Mouse (Mus musculus): ENCODE results near the gene Spata7.
"Not testable (repeated sequence)": the region's sequence is repeated elsewhere in the genome, so short reads cannot be mapped to it uniquely, and the experiment has no call there.

The Spata7 gene

DNA sequence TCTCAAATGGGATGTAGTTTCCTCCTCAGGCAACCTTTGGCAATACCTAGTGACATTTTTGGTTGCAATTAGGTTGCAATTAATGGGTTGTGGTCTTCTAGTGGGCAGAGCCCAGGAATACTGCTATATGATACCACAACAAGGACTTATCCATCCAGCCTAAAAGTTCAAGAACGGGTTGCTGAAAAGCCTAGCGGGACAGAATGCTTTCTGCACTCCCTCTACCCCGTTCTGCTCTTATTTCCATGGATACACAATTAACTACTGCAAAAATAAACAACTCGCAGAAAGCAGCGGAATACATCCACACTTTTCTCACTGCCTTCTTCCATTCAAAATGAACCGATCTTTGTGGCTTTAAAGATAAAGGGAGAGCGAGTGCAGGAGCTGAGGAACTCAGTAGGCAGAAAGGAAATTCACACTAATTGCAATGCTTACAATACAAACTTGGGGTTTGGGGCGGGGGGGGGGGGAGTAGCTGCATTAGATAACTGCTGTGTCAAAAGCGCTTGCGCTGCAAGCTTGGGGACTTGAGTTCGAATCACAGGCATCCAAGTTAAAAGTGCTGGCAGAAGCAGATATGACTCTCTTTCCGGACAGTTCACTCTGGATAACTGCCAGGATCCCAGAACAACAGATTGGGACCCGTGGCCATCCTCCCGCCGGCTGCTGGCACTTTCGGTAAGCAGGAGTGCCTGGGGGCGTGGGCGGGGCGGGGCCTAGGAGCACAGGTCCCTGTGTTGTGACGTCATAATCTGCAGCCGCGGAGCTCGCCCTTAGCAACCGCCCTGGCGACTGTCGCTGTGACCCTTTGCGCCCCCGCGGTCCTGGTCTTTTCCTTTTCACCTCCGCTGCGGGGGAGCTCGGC is at the start of gene Spata7:
Spata7 (plus strand) TSS at position 766 of the 868 bp plus-strand sequence.
- DNase-seq (ENCODE audit: low read depth, low spot score), result peak; percentile 65

- DNase-seq (ENCODE audit: low read depth, low spot score), result no peak
Observed at GRCm38 (mm10) chr12:98585302-98585701, 42.7 kb upstream of the Spata7 start.

DNA sequence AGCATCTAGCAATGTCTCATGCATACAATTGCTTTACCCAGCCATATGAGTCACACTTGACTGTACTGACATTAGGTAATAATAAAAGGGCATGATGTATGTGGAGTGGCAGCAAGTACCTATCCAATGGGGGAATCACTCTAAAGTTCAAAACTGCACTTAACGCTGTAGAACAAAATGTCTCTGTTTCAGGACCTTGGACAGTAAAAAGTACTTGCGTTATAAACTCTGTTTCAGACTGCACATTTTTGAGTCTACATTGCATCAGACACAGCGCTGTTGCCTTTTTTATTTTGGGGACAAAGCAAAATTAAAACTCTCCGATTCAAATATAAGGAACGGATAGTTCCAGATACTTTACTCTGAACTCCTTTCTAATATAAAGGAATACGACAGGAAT is 39.4 kb upstream of the Spata7 start:
- DNase-seq (ENCODE audit: low read depth, low spot score), result no peak

DNA sequence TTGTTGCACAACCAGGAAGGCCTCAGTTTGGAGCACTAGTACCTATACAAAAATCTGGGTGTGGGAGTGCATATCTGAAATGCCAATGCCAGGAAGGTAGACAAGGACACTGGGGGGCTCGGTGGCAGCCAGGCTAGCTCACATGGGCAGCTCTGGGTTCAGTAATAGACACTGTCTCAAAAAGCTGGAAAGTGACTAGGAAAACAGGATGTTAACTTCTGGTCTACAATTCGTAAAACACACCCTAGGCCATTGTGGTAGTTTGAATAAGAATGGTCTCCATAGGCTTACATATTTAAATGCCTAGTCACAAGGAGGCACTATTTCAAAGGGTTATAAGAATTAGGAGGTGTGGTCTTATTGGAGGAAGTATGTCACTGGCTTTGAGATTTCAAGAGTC is 36.9 kb upstream of the Spata7 start:
- no peak for DNase-seq (ENCODE audit: low read depth, low spot score)

DNA sequence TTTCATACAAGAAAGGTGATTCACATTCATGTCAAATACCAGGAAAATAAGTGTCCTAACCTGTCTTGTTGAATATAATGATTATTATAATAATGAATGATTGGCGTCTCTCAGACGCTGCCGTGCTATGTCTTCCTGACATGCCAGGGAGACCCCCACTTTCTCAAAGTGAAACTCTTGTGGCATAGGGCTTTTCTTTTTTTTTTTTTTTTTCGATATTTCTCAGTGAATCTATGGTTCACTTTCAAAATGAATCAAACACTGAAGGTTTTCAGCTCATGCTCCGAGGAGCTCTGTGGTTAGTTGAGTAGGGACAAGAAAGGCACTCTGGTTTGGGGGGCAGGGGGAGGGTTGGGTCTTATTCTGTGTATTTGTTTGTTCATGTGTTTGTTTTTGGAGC is 27.1 kb upstream of the Spata7 start:
- DNase-seq (ENCODE audit: low read depth, low spot score), result no peak

GRCm38 (mm10) chr12:98602114-98602513 is 25.8 kb upstream of the Spata7 start:
- no peak for DNase-seq (ENCODE audit: low read depth, low spot score)

- no peak for DNase-seq (ENCODE audit: low read depth, low spot score)
Observed at GRCm38 (mm10) chr12:98605264-98605663, 22.7 kb upstream of the Spata7 start.

GRCm38 (mm10) chr12:98606595-98607290 is 21.2 kb upstream of the Spata7 start:
- DNase-seq (ENCODE audit: low read depth, low spot score), result no peak

GRCm38 (mm10) chr12:98610341-98610740 is 17.6 kb upstream of the Spata7 start:
- DNase-seq (ENCODE audit: low read depth, low spot score), result no peak

DNA sequence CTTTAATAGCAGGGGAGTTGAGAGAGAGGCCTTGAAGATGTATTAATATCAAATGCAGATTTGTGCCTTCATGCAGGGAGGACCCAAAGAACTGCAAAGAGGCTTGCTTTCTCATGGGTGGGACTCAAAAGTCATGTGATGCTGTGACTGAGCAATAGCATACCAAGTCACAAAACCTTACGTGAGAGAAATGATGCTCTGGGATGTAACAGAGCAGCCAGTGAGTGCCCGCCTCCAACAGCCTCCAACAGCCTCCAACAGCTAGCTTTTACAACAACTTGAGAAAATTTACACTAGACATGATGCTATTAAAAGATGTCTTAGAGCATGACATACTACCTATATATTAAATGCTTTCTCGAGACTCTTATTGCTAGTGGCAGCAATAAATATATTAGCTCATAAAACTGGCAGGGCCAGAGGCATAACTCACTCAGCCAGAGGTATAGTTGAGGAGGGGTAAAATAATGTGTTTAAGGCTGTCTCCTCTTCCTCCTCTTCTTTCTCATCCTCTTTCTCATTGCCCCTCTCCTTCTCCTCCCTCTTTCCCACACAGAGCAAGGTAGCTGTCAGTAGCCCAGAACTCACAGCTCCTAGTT is 12.9 kb upstream of the Spata7 start:
- no peak for DNase-seq (ENCODE audit: low read depth, low spot score)

GRCm38 (mm10) chr12:98615746-98616145 is 12.2 kb upstream of the Spata7 start:
- no peak for DNase-seq (ENCODE audit: low read depth, low spot score)

DNA sequence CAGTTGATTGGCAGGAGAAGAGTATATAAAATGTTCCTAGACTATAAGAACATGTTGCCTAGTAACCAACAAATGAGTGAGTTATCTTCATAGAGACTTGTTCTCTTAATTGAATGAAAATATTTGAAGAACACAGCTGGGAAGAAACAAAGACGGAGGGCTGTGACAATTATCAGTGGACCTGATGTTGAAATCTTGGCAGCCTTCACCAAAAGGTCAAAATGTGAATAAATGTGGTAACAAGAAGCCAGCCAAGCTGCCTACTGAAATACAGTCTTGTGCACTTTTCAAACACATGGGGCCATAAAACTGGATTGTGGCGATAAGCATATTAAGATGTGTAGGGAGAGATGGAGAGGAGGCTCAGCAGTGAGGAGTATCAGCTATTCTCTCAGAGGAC is 8.5 kb upstream of the Spata7 start:
- no peak for DNase-seq (ENCODE audit: low read depth, low spot score)

DNA sequence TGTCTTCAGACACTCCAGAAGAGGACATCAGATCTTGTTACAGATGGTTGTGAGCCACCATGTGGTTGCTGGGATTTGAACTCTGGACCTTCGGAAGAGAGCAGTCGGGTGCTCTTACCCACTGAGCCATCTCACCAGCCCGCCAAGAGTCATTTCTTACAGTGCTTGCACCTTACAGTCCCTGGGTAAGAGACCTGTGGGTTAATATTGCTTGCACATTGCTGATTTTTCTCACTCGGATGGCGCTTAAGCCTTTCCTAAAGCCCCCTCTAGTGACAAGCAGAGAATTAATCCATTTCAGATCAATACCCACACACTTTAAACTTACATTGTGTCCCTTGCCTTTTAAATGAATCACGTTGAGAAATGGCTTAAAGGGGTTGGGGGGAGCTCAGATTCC is 7.0 kb upstream of the Spata7 start:
- not testable (repeated sequence) for DNase-seq (ENCODE audit: low read depth, low spot score)

DNA sequence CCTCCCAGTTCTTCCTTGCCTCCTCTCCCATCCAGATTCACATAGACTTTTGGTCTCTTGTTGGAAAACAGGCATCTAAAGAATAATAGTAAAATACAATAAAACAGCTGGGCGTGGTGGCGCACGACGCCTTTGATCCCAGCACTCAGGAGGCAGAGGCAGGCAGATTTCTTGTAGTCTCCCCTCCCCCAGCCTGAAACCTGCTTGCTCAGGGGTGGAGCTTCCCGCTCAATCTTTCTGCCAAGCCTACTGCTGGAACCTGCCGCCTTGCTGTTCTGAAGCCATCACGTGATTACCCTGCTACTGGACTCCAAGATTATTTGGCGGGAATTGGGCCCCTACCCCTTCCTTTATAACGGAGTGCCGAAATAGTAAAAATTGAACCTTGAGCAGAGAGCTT is 4.7 kb upstream of the Spata7 start:
- not testable (repeated sequence) for DNase-seq (ENCODE audit: low read depth, low spot score)

DNA sequence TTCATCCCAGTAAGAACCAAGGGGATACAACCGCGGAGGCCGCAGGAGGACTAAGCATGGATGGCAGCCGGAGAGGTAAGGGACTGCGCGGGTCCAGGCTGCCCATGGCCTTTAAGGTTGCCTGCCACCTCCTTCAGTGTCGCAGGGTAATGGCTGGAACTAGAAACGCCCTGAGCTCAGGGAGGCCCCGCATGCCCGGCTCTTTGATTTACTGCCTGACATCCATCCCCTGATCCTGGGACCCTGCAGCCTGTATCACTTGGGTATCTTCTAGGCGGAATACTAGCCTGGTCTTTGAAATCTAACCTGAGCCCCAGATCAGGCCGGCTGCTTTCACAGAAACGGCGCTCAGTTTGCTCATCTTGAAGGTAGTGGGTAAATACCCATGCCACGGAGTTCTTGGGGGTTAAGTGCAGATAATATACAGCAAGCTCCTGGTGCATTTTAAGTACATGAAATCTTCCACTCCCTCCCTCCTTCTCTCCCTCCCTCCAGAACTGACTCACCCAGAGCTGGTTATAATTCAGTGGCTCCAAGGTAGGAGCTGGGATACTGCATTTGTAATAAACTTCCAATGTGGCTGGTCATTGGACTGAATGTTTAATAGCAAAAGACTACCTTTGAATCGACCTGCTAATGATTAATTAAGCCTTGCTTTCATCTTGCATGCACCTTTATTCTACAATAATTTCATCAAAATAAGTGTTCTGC is 458 bp downstream of the Spata7 start:
- no peak for DNase-seq (ENCODE audit: low read depth, low spot score)

GRCm38 (mm10) chr12:98644852-98645251 is 16.9 kb downstream of the Spata7 start:
- DNase-seq (ENCODE audit: low read depth, low spot score), result no peak

DNA sequence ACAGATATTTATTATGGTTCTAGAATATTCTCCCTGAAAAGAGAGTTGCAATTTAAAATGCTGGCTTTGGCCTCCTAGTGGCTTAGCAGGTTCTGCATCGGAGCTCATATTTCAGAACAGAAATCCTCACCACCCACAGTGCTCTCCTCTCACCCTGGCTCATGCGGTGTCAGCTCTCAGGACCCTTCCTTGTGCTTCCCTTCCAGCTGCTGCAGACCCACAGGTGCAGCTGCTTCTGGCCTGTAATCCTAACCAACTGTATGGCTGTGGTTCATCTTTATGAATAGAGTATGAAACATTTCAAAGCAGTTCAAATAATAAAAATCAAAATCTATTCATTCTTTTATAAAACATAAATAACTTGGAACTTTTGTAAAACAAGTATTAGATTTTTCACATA is 28.9 kb downstream of the Spata7 start:
- DNase-seq (ENCODE audit: low read depth, low spot score), result no peak

DNA sequence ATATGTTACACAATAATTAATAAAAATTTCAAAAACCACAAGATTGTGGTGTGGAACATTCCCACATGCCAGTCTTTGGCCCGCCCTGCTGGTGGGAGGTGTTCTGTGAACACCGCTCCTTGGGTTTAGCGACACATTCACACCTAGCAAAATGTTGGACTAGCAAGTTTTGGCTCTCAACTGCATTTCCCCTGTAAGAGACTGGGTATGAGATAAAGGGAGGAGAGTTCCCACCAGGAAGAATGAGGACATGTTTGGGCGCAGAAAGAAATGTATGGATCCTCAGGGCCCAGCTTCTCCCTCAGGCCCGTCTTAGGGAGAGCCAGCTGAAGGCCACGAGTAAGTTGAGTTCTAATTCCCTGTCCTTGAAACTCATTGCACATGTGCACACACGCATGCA is 34.7 kb downstream of the Spata7 start:
- no peak for DNase-seq (ENCODE audit: low read depth, low spot score)

- peak; percentile 28 for DNase-seq (ENCODE audit: low read depth, low spot score)
Observed at GRCm38 (mm10) chr12:98668132-98668814, 40.3 kb downstream of the Spata7 start.

DNA sequence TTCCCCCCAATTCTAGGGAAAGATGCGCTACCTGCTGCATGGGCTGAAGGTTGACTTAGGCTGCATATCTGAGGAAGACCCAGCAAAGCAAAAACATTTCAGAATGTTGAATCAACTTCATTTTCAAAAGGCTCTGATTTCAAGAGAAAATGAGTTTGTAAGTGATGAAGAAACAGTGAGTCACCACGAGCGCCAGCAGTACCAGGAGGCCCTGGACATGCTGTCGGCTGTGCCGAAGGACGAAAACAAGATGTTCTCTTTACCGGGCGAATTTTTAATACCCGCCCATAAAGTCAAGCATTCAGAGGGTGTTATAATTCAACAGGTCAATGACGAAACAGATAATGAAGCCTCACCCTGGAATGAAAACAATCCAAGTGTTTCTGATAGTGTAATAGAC is 41.1 kb downstream of the Spata7 start:
- no peak for DNase-seq (ENCODE audit: low read depth, low spot score)

DNA sequence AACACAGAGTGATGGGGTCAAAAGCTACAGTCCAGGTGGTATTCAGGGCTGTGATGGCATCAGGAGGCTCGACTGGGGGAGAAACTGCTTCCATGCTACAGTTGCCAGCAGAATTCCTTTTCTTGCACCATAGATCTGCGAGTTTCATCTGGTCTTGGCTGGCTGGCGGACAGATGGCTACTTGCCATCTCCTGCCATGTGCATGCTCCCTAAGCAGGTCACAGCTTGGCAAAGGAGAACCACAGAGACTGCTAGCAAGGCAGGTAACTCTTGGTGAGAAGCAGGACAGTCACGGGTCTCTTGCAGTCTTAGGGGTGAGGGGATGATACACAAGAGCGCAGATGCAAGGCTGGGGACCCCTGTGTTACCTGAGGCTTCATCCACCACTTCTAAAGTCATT is 41.9 kb downstream of the Spata7 start:
- no peak for DNase-seq (ENCODE audit: low read depth, low spot score)
